Mouse (Mus musculus): ENCODE measurements at regions not wholly inside any gene's neighbourhood (a gene's known extent, or its start where the extent isn't known, plus 50 kb on each side); places are given as distances from the start of the nearest gene placed in this dataset.

DNA sequence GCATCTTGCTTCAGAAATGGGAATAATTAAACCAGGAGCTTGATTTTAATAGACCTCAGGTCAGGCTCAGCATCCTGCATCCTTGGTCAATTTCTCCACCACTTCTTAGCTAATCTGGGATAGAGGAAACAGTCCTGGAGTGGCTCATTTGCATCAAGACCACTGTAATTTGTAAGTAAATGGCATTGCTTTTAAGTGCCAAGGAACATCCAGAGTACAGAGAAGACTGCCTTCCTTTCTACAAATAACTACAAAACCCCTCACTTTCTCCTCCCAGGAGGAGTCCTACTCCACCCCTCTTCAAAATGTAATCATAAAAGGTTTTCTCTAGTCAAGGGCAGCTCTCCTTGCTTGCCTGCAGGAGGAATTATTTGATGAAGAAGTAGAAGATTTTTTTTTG lies 96.2 kb upstream of the Camk1g start:
- TF ChIP-seq CTCF (IDR thresholded peaks at IDR 0.05; ENCODE audit: extremely low read depth, insufficient read depth, low read length) (no peak), POLR2A (IDR thresholded peaks at IDR 0.05; ENCODE audit: extremely low read depth, insufficient read depth, low read length) (no peak)

Data from cortical plate, adult 2 months (tissue).